Mouse (Mus musculus): ENCODE measurements around the gene Gas6. TPM values are rescaled to one million over a fixed set of nuclear protein-coding genes. Genes with fewer than 3 reads are reported as not detected.

Gas6 gene
- polyA plus RNA-seq, 1 experiment from 2014 or later = 18.0 TPM

GRCm38 (mm10) chr8:13419111-13419639 is 75.1 kb downstream of the Gas6 start:
- no peak overlapping the region for H3K4me2 ChIP-seq (replicated peaks)
- H3K9ac ChIP-seq (replicated peaks) = no peak overlapping the region
- no peaks in the 10 kb centered on the region for H3K9me3 ChIP-seq
- no peaks in the 10 kb centered on the region for H3K4me1 ChIP-seq
- 73% methylated on average over 2 of the region's 2 CpGs for WGBS
- no peak overlapping the region for H3K4me3 ChIP-seq
- no peaks in the 10 kb centered on the region for H3K36me3 ChIP-seq
- no peaks in the 10 kb centered on the region for H3K27me3 ChIP-seq
- no peak for ATAC-seq (ENCODE audit: low FRiP score, low read depth)
- H3K27ac ChIP-seq (replicated peaks) = no peak overlapping the region

GRCm38 (mm10) chr8:13415879-13416278 is 78.4 kb downstream of the Gas6 start:
- H3K4me1 ChIP-seq = no peaks in the 10 kb centered on the region
- 82% methylated on average over 10 of the region's 10 CpGs for WGBS
- no peaks in the 10 kb centered on the region for H3K9me3 ChIP-seq
- H3K36me3 ChIP-seq = no peaks in the 10 kb centered on the region
- H3K4me2 ChIP-seq (replicated peaks) = no peak overlapping the region
- no peaks in the 10 kb centered on the region for H3K27me3 ChIP-seq
- ATAC-seq (ENCODE audit: low FRiP score, low read depth) = no peak
- H3K4me3 ChIP-seq = no peak overlapping the region
- H3K9ac ChIP-seq (replicated peaks) = no peak overlapping the region
- no peak overlapping the region for H3K27ac ChIP-seq (replicated peaks)

Other genes with a start within 250 kb of the Gas6 start
- gene Adprhl1, start 240.3 kb downstream of the Gas6 start, polyA plus RNA-seq (2016; fragmentation: Nextera tagmentation; extraction: Ambion mirVana) = 0.28 TPM in 1 of 2 replicates, not detected in the other
- gene Dcun1d2, start 206.4 kb downstream of the Gas6 start, polyA plus RNA-seq (2016; fragmentation: Nextera tagmentation; extraction: Ambion mirVana) = 30.9 and 33.5 TPM in 2 replicates
- 36.5 and 47.8 TPM in 2 replicates for gene Tmco3, start 206.3 kb downstream of the Gas6 start, polyA plus RNA-seq (2016; fragmentation: Nextera tagmentation; extraction: Ambion mirVana)
- 173 and 178 TPM in 2 replicates for gene Tfdp1, start 155.7 kb downstream of the Gas6 start, polyA plus RNA-seq (2016; fragmentation: Nextera tagmentation; extraction: Ambion mirVana)
- not detected in 2 replicates for gene Atp4b, start 97.7 kb downstream of the Gas6 start, polyA plus RNA-seq (2016; fragmentation: Nextera tagmentation; extraction: Ambion mirVana)
- gene Grk1, start 89.4 kb downstream of the Gas6 start, polyA plus RNA-seq (2016; fragmentation: Nextera tagmentation; extraction: Ambion mirVana) = 0.03 TPM in 1 of 2 replicates, not detected in the other
- gene Tmem255b, start 59.3 kb downstream of the Gas6 start, polyA plus RNA-seq (2016; fragmentation: Nextera tagmentation; extraction: Ambion mirVana) = not detected in 2 replicates
- gene 1700029H14Rik, start 68.0 kb upstream of the Gas6 start, polyA plus RNA-seq (2016; fragmentation: Nextera tagmentation; extraction: Ambion mirVana) = not detected in 2 replicates
- 22.7 and 23.7 TPM in 2 replicates for gene Rasa3, start 183.1 kb upstream of the Gas6 start, polyA plus RNA-seq (2016; fragmentation: Nextera tagmentation; extraction: Ambion mirVana)
- gene Cfap97d2, start 211.4 kb upstream of the Gas6 start, polyA plus RNA-seq (2016; fragmentation: Nextera tagmentation; extraction: Ambion mirVana) = 0.84 and 1.0 TPM in 2 replicates

All from midbrain, embryonic 12.5 days (tissue).